Mouse (Mus musculus) right cerebral cortex, postnatal 4 days (tissue): ENCODE results near the gene Zbtb16.

Source experiments
- DNase-seq: peaks from one replicate; pipeline ENCODE4 v3.0.0-alpha.2; 2022

Zbtb16 gene

GRCm38 (mm10) chr9:48800627-48801026, 35.4 kb downstream of the Zbtb16 start:
- DNase-seq, result no peak

- DNase-seq, result no peak
Measured at GRCm38 (mm10) chr9:48798044-48798443, 38.0 kb downstream of the Zbtb16 start.

- no peak for DNase-seq
Measured at GRCm38 (mm10) chr9:48796267-48796822, 39.7 kb downstream of the Zbtb16 start.

GRCm38 (mm10) chr9:48795740-48796139, 40.3 kb downstream of the Zbtb16 start:
- no peak for DNase-seq

GRCm38 (mm10) chr9:48795095-48795494, 40.9 kb downstream of the Zbtb16 start:
- DNase-seq, result no peak

GRCm38 (mm10) chr9:48794463-48794862, 41.6 kb downstream of the Zbtb16 start:
- no peak for DNase-seq

GRCm38 (mm10) chr9:48793638-48794188, 42.3 kb downstream of the Zbtb16 start:
- no peak for DNase-seq

- no peak for DNase-seq
Measured at GRCm38 (mm10) chr9:48790575-48790974, 45.4 kb downstream of the Zbtb16 start.

- DNase-seq, result no peak
Measured at GRCm38 (mm10) chr9:48787906-48788410, 48.1 kb downstream of the Zbtb16 start.

- no peak for DNase-seq
Measured at GRCm38 (mm10) chr9:48787321-48787720, 48.7 kb downstream of the Zbtb16 start.

- DNase-seq, result no peak
Measured at GRCm38 (mm10) chr9:48786814-48787213, 49.2 kb downstream of the Zbtb16 start.

- no peak for DNase-seq
Measured at GRCm38 (mm10) chr9:48784937-48785336, 51.1 kb downstream of the Zbtb16 start.

- DNase-seq, result no peak
Measured at GRCm38 (mm10) chr9:48783292-48783691, 52.7 kb downstream of the Zbtb16 start.

- DNase-seq, result no peak
Measured at GRCm38 (mm10) chr9:48782284-48783060, 53.5 kb downstream of the Zbtb16 start.

GRCm38 (mm10) chr9:48776268-48776667, 59.8 kb downstream of the Zbtb16 start:
- DNase-seq, result no peak

- DNase-seq, result no peak
Measured at GRCm38 (mm10) chr9:48775561-48775960, 60.5 kb downstream of the Zbtb16 start.

- DNase-seq, result no peak
Measured at GRCm38 (mm10) chr9:48773710-48774109, 62.3 kb downstream of the Zbtb16 start.

- no peak for DNase-seq
Measured at GRCm38 (mm10) chr9:48773130-48773529, 62.9 kb downstream of the Zbtb16 start.

- no peak for DNase-seq
Measured at GRCm38 (mm10) chr9:48771504-48771903, 64.5 kb downstream of the Zbtb16 start.

- DNase-seq, result no peak
Measured at GRCm38 (mm10) chr9:48768965-48769364, 67.1 kb downstream of the Zbtb16 start.

- DNase-seq, result peak; percentile 49
Measured at GRCm38 (mm10) chr9:48767666-48768432, 68.2 kb downstream of the Zbtb16 start.

- no peak for DNase-seq
Measured at GRCm38 (mm10) chr9:48765927-48766326, 70.1 kb downstream of the Zbtb16 start.

GRCm38 (mm10) chr9:48764311-48764710, 71.7 kb downstream of the Zbtb16 start:
- no peak for DNase-seq
